In the genomic region with DNA sequence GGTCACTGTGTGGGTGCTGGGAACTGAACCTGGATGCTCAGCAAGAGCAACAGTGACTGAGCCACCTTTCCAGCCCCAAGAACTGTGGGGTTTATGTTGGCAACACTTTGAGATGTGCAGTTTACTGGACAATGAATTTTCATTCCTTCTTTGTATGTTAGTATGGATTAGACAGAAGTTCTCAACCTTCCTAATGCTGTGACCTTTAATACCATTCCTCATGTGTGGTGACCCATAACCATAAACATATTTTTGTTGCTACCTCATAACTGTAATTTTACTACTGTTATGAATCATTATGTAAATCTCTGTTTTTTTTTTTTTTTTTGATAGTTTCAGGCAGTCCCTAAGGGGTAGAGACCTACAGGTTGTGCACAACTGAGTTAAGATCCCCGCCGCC, we compare ENCODE assay signal across 11 mouse cellular contexts. TPM values are rescaled to one million over a fixed set of nuclear protein-coding genes. Genes with fewer than 3 reads are reported as not detected.
A peak's percentile ranks its signal among the peaks of the same experiment; 100 is the strongest.
DNase-seq lines count a peak whose midpoint lies in the region; ATAC-seq lines count a peak whose summit lies in the region.
"Had no signal": no experiment of that assay in that cellular context is flagged by ENCODE, and none has a peak within 500 bp of the region (broad histone marks: within the 10 kb centered on the region; RNA-seq: fewer than 3 reads in every experiment).

No protein-coding gene starts in this region.

- no peak for DNase-seq in heart, postnatal 14 days
- DNase-seq in lung, postnatal 36 days, result no peak
- no peak for DNase-seq in MN1 (ENCODE audit: low spot score)
- DNase-seq in cerebellum, postnatal 10 days, result no peak
- DNase-seq: adrenal gland, postnatal 14 days; kidney, postnatal 10 days; lung, postnatal 4 days had no signal

- peak overlapping the region; percentile 39 for H3K4me3 ChIP-seq in heart, embryonic 12.5 days
- H3K4me3 ChIP-seq in lung, embryonic 16.5 days (ENCODE audit: low read length), result peak overlapping the region; percentile 23; the same call in 1 of the 2 replicates
- H3K4me3 ChIP-seq in limb, embryonic 12.5 days (replicated peaks), result peak overlapping the region; percentile 24; the same call in 1 of the 2 replicates
- H3K4me3 ChIP-seq in stomach, embryonic 16.5 days (replicated peaks; ENCODE audit: low read length), result no peak overlapping the region

- peak overlapping the region; percentile 63; the same call in 1 of the 2 replicates for H3K9ac ChIP-seq in heart, embryonic 12.5 days
- H3K9ac ChIP-seq in lung, embryonic 16.5 days (ENCODE audit: low read length), result no peak overlapping the region
- H3K9ac ChIP-seq in limb, embryonic 12.5 days (replicated peaks), result no peak overlapping the region
- H3K9ac ChIP-seq in stomach, embryonic 16.5 days (ENCODE audit: low read length), result peak overlapping the region; percentile 52

- H3K36me3 ChIP-seq in heart, embryonic 12.5 days, result no peaks in the 10 kb centered on the region
- H3K36me3 ChIP-seq in lung, embryonic 16.5 days (ENCODE audit: control insufficient read depth, insufficient read depth, low read length), result no peaks in the 10 kb centered on the region
- H3K36me3 ChIP-seq in limb, embryonic 12.5 days, result no peaks in the 10 kb centered on the region
- H3K36me3 ChIP-seq in stomach, embryonic 16.5 days (ENCODE audit: control insufficient read depth, insufficient read depth, low read length), result no peaks in the 10 kb centered on the region

- peak overlapping the region; percentile 66 for H3K4me2 ChIP-seq in heart, embryonic 12.5 days
- peak overlapping the region; percentile 45 for H3K4me2 ChIP-seq in lung, embryonic 16.5 days (ENCODE audit: low read depth, low read length)
- H3K4me2 ChIP-seq in limb, embryonic 12.5 days, result peak overlapping the region; percentile 44
- H3K4me2 ChIP-seq in stomach, embryonic 16.5 days (ENCODE audit: low read depth, low read length), result peak overlapping the region; percentile 40

- H3K27ac ChIP-seq in heart, embryonic 12.5 days (ENCODE audit: poor library complexity, severe bottlenecking), result no peak overlapping the region
- no peak overlapping the region for H3K27ac ChIP-seq in lung, embryonic 16.5 days (ENCODE audit: low read length)
- H3K27ac ChIP-seq in limb, embryonic 12.5 days, result no peak overlapping the region
- H3K27ac ChIP-seq in stomach, embryonic 16.5 days (ENCODE audit: low read length), result no peak overlapping the region

- WGBS in heart, embryonic 12.5 days, result 47% methylated on average over 2 of the region's 2 CpGs
- 46% methylated on average over 2 of the region's 2 CpGs for WGBS in lung, embryonic 16.5 days
- 80% methylated on average over 2 of the region's 2 CpGs for WGBS in limb, embryonic 12.5 days
- WGBS in stomach, embryonic 16.5 days, result 51% methylated on average over 2 of the region's 2 CpGs

- H3K4me1 ChIP-seq in heart, embryonic 12.5 days (replicated peaks), result no peaks in the 10 kb centered on the region
- no peaks in the 10 kb centered on the region for H3K4me1 ChIP-seq in lung, embryonic 16.5 days (replicated peaks; ENCODE audit: control insufficient read depth, insufficient read depth, low read length)
- H3K4me1 ChIP-seq in limb, embryonic 12.5 days (replicated peaks), result no peaks in the 10 kb centered on the region
- no peaks in the 10 kb centered on the region for H3K4me1 ChIP-seq in stomach, embryonic 16.5 days (ENCODE audit: control insufficient read depth, insufficient read depth, low read length)

- ATAC-seq in heart, embryonic 12.5 days (ENCODE audit: insufficient number of reproducible peaks, low FRiP score), result no peak
- ATAC-seq in lung, embryonic 16.5 days (ENCODE audit: low read depth), result no peak
- ATAC-seq in limb, embryonic 12.5 days (ENCODE audit: insufficient number of reproducible peaks, insufficient read depth, low FRiP score, low TSS enrichment, low read depth), result no peak
- ATAC-seq in stomach, embryonic 16.5 days (ENCODE audit: insufficient read depth, low FRiP score), result no peak

- H3K27me3 ChIP-seq in heart, embryonic 12.5 days (replicated peaks), result peaks cover 6% of the 10 kb centered on the region; the same call in 1 of the 2 replicates
- H3K27me3 ChIP-seq in lung, embryonic 16.5 days (ENCODE audit: control insufficient read depth, insufficient read depth, low read depth, low read length), result peaks cover 3% of the 10 kb centered on the region; the same call in 1 of the 2 replicates
- H3K27me3 ChIP-seq in limb, embryonic 12.5 days, result peaks cover 18% of the 10 kb centered on the region
- H3K27me3 ChIP-seq in stomach, embryonic 16.5 days (ENCODE audit: control insufficient read depth, insufficient read depth, low read length), result no peaks in the 10 kb centered on the region

- intact Hi-C loops in heart, postnatal 14 days (cut with DNase I), result no loop called here

- no peaks in the 10 kb centered on the region for H3K9me3 ChIP-seq in heart, embryonic 12.5 days (replicated peaks)
- H3K9me3 ChIP-seq in lung, embryonic 16.5 days (ENCODE audit: control insufficient read depth, low read length), result no peaks in the 10 kb centered on the region
- no peaks in the 10 kb centered on the region for H3K9me3 ChIP-seq in limb, embryonic 12.5 days
- no peaks in the 10 kb centered on the region for H3K9me3 ChIP-seq in stomach, embryonic 16.5 days (replicated peaks; ENCODE audit: control insufficient read depth, low read length)

RNA-seq across cellular contexts. Expression of gene Med15, which starts 1.0 kb away (rescaled TPM):
- 36.9 and 39.9 TPM in 2 replicates for polyA plus RNA-seq in heart, embryonic 12.5 days (2016; fragmentation: Nextera tagmentation; extraction: Ambion mirVana)
- 10 to 100 TPM; 31.6 to 32.4 TPM for total RNA-seq in heart, postnatal 14 days (2021)
- polyA plus RNA-seq in lung, embryonic 16.5 days (2015; fragmentation: Nextera tagmentation; extraction: Ambion mirVana), result 46.0 and 47.1 TPM in 2 replicates
- polyA plus RNA-seq in limb, embryonic 12.5 days (2016; fragmentation: Nextera tagmentation; extraction: Ambion mirVana), result 43.2 and 44.2 TPM in 2 replicates
- polyA plus RNA-seq in stomach, embryonic 16.5 days (2015; fragmentation: Nextera tagmentation; extraction: Ambion mirVana), result 39.2 and 42.5 TPM in 2 replicates

RNA-seq across cellular contexts. Expression of gene Klhl22, which starts 25.8 kb away (rescaled TPM):
- polyA plus RNA-seq in heart, embryonic 12.5 days (2016; fragmentation: Nextera tagmentation; extraction: Ambion mirVana), result 42.7 and 44.4 TPM in 2 replicates
- total RNA-seq in heart, postnatal 14 days (2021), result 10 to 100 TPM; 18.2 to 21.7 TPM
- 59.0 and 62.8 TPM in 2 replicates for polyA plus RNA-seq in lung, embryonic 16.5 days (2015; fragmentation: Nextera tagmentation; extraction: Ambion mirVana)
- polyA plus RNA-seq in limb, embryonic 12.5 days (2016; fragmentation: Nextera tagmentation; extraction: Ambion mirVana), result 87.7 and 88.5 TPM in 2 replicates
- polyA plus RNA-seq in stomach, embryonic 16.5 days (2015; fragmentation: Nextera tagmentation; extraction: Ambion mirVana), result 56.7 and 57.7 TPM in 2 replicates

Comparison
In these comparisons a context has a peak if more than half of its experiments do, and no peak if none do; other contexts are left out.
1. H3K9ac ChIP-seq: peak in heart, embryonic 12.5 days (single experiment) and stomach, embryonic 16.5 days (single experiment); none in lung, embryonic 16.5 days (single experiment) and limb, embryonic 12.5 days (single experiment).
2. Peak in every context shown above with its lines, with median percentiles within 50 percentile points of each other: H3K4me2 ChIP-seq.